In the genomic region with DNA sequence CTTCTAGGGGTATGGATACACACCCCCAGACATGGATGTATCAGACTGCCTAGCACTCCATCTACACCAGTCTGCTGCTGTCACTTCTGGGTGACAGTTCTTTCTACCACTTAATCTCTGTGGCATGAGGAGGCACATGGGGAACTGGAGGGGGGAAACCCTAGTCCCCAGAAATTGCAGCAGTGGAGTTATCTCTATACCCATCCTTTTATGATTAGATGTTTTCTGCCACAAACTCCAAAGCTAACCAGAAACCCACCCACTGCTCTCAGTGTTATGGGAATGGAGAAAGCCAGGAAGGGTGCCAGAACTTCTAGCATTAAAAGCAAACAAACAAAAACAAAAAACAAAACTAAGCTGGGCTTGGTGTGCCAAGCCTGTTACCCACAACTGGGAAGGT, we compare ENCODE assay signal across 18 mouse cellular contexts.
A peak's percentile ranks its signal among the peaks of the same experiment; 100 is the strongest.
DNase-seq lines count a peak whose midpoint lies in the region; ATAC-seq lines count a peak whose summit lies in the region.
"Had no signal": no experiment of that assay in that cellular context is flagged by ENCODE, and none has a peak within 500 bp of the region (broad histone marks: within the 10 kb centered on the region; RNA-seq: fewer than 3 reads in every experiment).

No protein-coding gene starts in this region.

- H3K4me2 ChIP-seq in heart, embryonic 12.5 days = no peak overlapping the region
- no peak overlapping the region for H3K4me2 ChIP-seq in midbrain, embryonic 13.5 days (replicated peaks)
- H3K4me2 ChIP-seq in embryonic facial prominence, embryonic 15.5 days (replicated peaks) = no peak overlapping the region
- no peak overlapping the region for H3K4me2 ChIP-seq in liver, embryonic 15.5 days
- H3K4me2 ChIP-seq: limb, embryonic 13.5 days; lung, embryonic 15.5 days had no signal

- H3K4me1 ChIP-seq in heart, embryonic 12.5 days (replicated peaks) = peaks cover 75% of the 10 kb centered on the region
- peaks cover 45% of the 10 kb centered on the region for H3K4me1 ChIP-seq in midbrain, embryonic 10.5 days
- H3K4me1 ChIP-seq in midbrain, embryonic 13.5 days (replicated peaks) = peaks cover 34% of the 10 kb centered on the region
- peaks cover 43% of the 10 kb centered on the region for H3K4me1 ChIP-seq in embryonic facial prominence, embryonic 15.5 days
- H3K4me1 ChIP-seq in liver, embryonic 15.5 days (replicated peaks) = peaks cover 82% of the 10 kb centered on the region

- H3K9ac ChIP-seq in heart, embryonic 12.5 days = 0 out of 2 replicates have a peak overlapping the region, but pooled peaks have one; percentile 42
- no peak overlapping the region for H3K9ac ChIP-seq in midbrain, embryonic 13.5 days (replicated peaks)
- H3K9ac ChIP-seq in embryonic facial prominence, embryonic 15.5 days = no peak overlapping the region
- no peak overlapping the region for H3K9ac ChIP-seq in liver, embryonic 15.5 days
- H3K9ac ChIP-seq: limb, embryonic 13.5 days; lung, embryonic 15.5 days had no signal

- ATAC-seq in heart, embryonic 12.5 days (ENCODE audit: insufficient number of reproducible peaks, low FRiP score) = no peak
- ATAC-seq in midbrain, embryonic 13.5 days = no peak
- ATAC-seq in embryonic facial prominence, embryonic 15.5 days (ENCODE audit: insufficient number of reproducible peaks, low FRiP score, low TSS enrichment, low read depth) = no peak
- no peak for ATAC-seq in liver, embryonic 15.5 days (ENCODE audit: insufficient read depth)
- ATAC-seq: intestine, postnatal 0 days; Patski had no signal

- H3K36me3 ChIP-seq in heart, embryonic 12.5 days = peaks cover 10% of the 10 kb centered on the region; the same call in 1 of the 2 replicates
- H3K36me3 ChIP-seq in midbrain, embryonic 10.5 days = peaks cover 7% of the 10 kb centered on the region; the same call in 1 of the 2 replicates
- H3K36me3 ChIP-seq in midbrain, embryonic 13.5 days = 0 out of 2 replicates have a peak, but pooled peaks cover 4% of the 10 kb centered on the region
- H3K36me3 ChIP-seq in embryonic facial prominence, embryonic 15.5 days = no peaks in the 10 kb centered on the region; the same call in 1 of the 2 replicates
- H3K36me3 ChIP-seq in liver, embryonic 15.5 days (replicated peaks) = no peaks in the 10 kb centered on the region; the same call in 1 of the 2 replicates
- H3K36me3 ChIP-seq: limb, embryonic 13.5 days; lung, embryonic 15.5 days had no signal

- H3K4me3 ChIP-seq in heart, embryonic 12.5 days = no peak overlapping the region
- H3K4me3 ChIP-seq in midbrain, embryonic 10.5 days = no peak overlapping the region
- no peak overlapping the region for H3K4me3 ChIP-seq in midbrain, embryonic 13.5 days (replicated peaks)
- no peak overlapping the region for H3K4me3 ChIP-seq in embryonic facial prominence, embryonic 15.5 days (replicated peaks)
- H3K4me3 ChIP-seq in liver, embryonic 15.5 days (replicated peaks) = no peak overlapping the region
- H3K4me3 ChIP-seq: left cerebral cortex, adult 2 months; limb, embryonic 13.5 days; lung, embryonic 15.5 days had no signal

- no peaks in the 10 kb centered on the region for H3K27me3 ChIP-seq in heart, embryonic 12.5 days (replicated peaks)
- H3K27me3 ChIP-seq in midbrain, embryonic 10.5 days (ENCODE audit: low read depth, poor library complexity, severe bottlenecking) = no peaks in the 10 kb centered on the region
- no peaks in the 10 kb centered on the region for H3K27me3 ChIP-seq in midbrain, embryonic 13.5 days
- no peaks in the 10 kb centered on the region for H3K27me3 ChIP-seq in embryonic facial prominence, embryonic 15.5 days
- no peaks in the 10 kb centered on the region for H3K27me3 ChIP-seq in liver, embryonic 15.5 days
- H3K27me3 ChIP-seq: limb, embryonic 13.5 days; lung, embryonic 15.5 days; Patski had no signal

- H3K9me3 ChIP-seq in heart, embryonic 12.5 days (replicated peaks) = peaks cover 5% of the 10 kb centered on the region
- H3K9me3 ChIP-seq in midbrain, embryonic 10.5 days (replicated peaks) = 0 out of 2 replicates have a peak, but pooled peaks cover 4% of the 10 kb centered on the region
- no peaks in the 10 kb centered on the region for H3K9me3 ChIP-seq in midbrain, embryonic 13.5 days
- H3K9me3 ChIP-seq in embryonic facial prominence, embryonic 15.5 days (replicated peaks) = no peaks in the 10 kb centered on the region
- no peaks in the 10 kb centered on the region for H3K9me3 ChIP-seq in liver, embryonic 15.5 days (replicated peaks)
- H3K9me3 ChIP-seq: limb, embryonic 13.5 days; lung, embryonic 15.5 days had no signal

- H3K27ac ChIP-seq in heart, embryonic 12.5 days (ENCODE audit: poor library complexity, severe bottlenecking) = peak overlapping the region; percentile 7; the same call in 1 of the 2 replicates
- H3K27ac ChIP-seq in midbrain, embryonic 10.5 days (replicated peaks) = 0 out of 2 replicates have a peak overlapping the region, but pooled peaks have one; percentile 19
- H3K27ac ChIP-seq in midbrain, embryonic 13.5 days = no peak overlapping the region; the same call in 1 of the 2 replicates
- H3K27ac ChIP-seq in embryonic facial prominence, embryonic 15.5 days (replicated peaks) = peak overlapping the region; percentile 34; the same call in 1 of the 2 replicates
- peak overlapping the region; percentile 91 for H3K27ac ChIP-seq in liver, embryonic 15.5 days (replicated peaks)
- H3K27ac ChIP-seq: kidney, postnatal 0 days; left cerebral cortex, adult 2 months; limb, embryonic 13.5 days; lung, embryonic 15.5 days had no signal

- DNase-seq in heart, postnatal 10 days = no peak
- no peak for DNase-seq in midbrain, embryonic 10.5 days (ENCODE audit: low spot score)
- no peak for DNase-seq in kidney, adult 8-10 months
- DNase-seq in urinary bladder, adult 18-20 months (ENCODE audit: low spot score in 2 of 2) = no peak
- DNase-seq: cerebellum, adult 8-10 months; gastrocnemius, postnatal 36 days; right cerebral cortex, postnatal 25 days; thymus, postnatal 25 days had no signal

- intact Hi-C loops in heart, postnatal 10 days (cut with DNase I) = no loop called here
